Mouse (Mus musculus): ENCODE measurements around the gene Rreb1. TPM values are rescaled to one million over a fixed set of nuclear protein-coding genes. Genes with fewer than 3 reads are reported as not detected.
A peak's percentile ranks its signal among the peaks of the same experiment; 100 is the strongest.

Gene Rreb1
- total RNA-seq (2021): 10 to 100 TPM; 50.4 to 54.5 TPM
- long read RNA-seq, experiment 1, full-length matches to known transcripts: 1 of 9 reads
- long read RNA-seq, experiment 1, partial matches to known transcripts: 5 of 9 reads
- long read RNA-seq, experiment 1, other reads (novel, unspliced or antisense): 3 of 9 reads
- long read RNA-seq, experiment 2, partial matches to known transcripts: 5 of 7 reads
- long read RNA-seq, experiment 2, other reads (novel, unspliced or antisense): 2 of 7 reads

DNA sequence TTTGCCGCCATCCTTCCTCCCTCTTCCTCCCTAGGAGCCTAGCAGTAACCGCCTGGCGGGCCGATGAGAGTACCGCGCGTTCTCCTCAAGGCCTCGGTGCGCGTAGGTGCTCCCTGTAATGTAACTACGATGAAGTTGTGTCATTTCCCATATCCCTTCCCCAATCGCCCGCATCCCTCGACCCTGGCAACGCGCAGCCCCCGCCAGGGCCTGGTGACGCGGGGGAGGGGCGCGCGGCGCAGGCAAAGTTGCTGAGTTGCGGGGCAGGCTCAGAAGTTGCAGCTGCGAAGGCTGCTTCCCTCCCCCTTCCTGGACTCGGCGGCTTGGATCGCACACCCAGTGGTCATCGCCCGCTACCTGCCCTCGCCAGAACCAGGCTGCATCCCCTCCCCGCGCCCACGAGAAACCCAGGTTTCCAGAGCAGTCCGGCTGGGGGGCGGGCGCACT is at the start of gene Rreb1:
Rreb1 (plus strand) TSS at position 254 of the 447 bp plus-strand sequence.
- peak; percentile 51 to 58 for DNase-seq
- intact Hi-C loops (cut with DNase I): no loop called here

- DNase-seq: peak; percentile 27 to 53
- intact Hi-C loops (cut with DNase I): no loop called here
Measured at GRCm38 (mm10) chr13:37728551-37728950, 49.6 kb upstream of the Rreb1 start.

- intact Hi-C loops (cut with DNase I): no loop called here
Measured at GRCm38 (mm10) chr13:37731914-37732693, 46.1 kb upstream of the Rreb1 start.

DNA sequence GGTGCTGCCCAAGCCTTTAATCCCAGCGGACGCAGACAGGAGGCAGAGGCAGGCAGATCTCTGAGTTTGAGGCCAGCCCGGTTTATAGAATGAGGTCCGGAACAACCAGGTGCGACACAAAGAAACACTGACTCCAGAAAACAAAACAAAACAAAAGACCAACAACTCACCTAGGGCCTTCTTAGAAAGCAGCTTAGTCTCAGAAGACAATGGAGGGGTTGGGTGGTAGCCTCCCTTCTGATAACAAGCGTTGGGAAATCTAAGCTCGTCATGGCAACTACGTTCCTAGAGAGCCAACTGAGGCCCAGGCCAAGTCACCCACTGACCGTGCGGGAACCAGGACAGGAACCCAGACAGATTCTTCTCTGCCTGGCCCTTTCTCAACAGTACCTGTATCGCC is 43.7 kb upstream of the Rreb1 start:
- intact Hi-C loops (cut with DNase I): no loop called here
- no peak for DNase-seq

More at GRCm38 (mm10) chr13:37731914-37732693, 46.1 kb upstream of the Rreb1 start:
- no peak for DNase-seq

DNA sequence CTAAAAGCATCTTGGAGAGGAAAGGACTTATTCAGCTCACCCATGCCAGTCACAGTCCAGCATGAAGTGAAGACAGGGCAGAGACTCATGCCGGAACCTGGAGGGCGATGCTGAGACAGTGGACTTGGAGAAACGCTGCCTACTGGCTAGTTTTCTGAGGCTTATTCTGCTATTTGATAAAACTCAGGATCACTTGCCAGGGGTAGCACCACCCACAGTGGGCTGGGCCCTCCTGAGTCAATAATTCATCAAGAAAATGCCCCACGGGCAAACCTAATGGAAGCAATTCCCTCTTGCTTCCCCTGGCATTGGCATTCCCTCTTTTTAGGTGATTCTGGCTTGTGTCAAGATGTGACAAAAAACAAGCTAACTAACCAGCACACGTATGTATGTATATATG is 38.1 kb upstream of the Rreb1 start:
- no peak for DNase-seq
- intact Hi-C loops (cut with DNase I): no loop called here

DNA sequence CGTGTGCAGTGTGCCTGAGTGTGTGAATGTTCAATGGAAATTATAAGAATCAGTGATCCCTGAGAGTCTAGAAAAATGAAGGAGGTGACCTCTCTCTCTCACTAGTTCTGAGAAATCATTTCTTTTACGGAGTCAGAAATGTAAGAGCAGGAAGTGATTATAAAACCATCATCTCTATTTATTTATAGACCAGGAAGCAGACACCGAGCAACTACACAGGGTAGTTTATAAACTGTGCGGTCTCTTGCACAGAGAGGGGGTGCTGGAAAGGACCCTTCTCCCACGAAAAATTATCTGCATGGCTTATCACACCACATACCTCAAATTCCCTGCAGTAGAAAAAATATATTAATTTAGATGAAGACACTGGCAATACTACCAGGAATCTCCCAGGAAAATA is 37.4 kb upstream of the Rreb1 start:
- no peak for DNase-seq
- intact Hi-C loops (cut with DNase I): no loop called here

DNA sequence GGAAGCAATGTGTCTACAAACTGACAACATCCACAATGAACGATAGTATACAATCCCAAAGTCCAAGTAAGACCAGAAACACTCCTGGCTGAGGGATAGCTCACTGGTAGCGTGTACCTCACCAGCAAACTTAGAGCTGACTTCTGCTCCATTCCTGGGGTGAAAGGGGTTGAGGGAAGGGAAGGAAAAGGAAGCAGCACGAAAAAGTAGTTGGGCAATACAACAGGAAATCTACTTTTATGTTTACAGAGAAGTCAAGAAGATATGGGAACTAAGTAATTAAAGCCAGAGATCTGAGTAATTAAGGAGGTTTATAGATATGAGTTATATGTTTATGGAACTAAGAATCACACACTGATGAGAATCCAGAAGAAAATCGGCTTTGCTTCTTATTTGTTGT is 36.0 kb upstream of the Rreb1 start:
- intact Hi-C loops (cut with DNase I): no loop called here
- no peak for DNase-seq

GRCm38 (mm10) chr13:37747504-37747903 is 30.7 kb upstream of the Rreb1 start:
- intact Hi-C loops (cut with DNase I): no loop called here
- DNase-seq: no peak

DNA sequence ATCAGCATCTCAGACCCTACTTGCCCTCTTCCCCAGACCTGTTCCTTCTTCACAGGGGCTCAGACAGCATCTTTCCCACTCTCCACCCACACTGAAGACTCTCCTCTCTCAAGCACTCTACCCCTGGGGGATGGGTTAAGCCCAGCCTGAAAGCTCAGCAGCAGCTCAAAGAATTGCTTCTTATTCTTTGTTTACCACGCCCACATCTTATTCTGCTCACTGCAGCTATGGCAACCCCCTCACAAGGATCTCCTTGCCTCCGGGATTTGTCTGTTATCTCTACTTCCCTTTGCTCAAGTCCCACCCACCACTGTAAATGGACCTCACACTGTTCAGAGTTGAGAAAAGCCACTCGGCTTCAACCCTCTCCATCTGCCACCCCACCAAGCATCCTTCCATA is 28.7 kb upstream of the Rreb1 start:
- DNase-seq: no peak
- intact Hi-C loops (cut with DNase I): no loop called here

- DNase-seq: peak; percentile 25 to 57
- intact Hi-C loops (cut with DNase I): no loop called here
Measured at GRCm38 (mm10) chr13:37751154-37751950, 26.8 kb upstream of the Rreb1 start.

- intact Hi-C loops (cut with DNase I): no loop called here
- DNase-seq: peak in 1 of 2 experiments; percentile 10
Measured at GRCm38 (mm10) chr13:37759341-37760012, 18.7 kb upstream of the Rreb1 start.

DNA sequence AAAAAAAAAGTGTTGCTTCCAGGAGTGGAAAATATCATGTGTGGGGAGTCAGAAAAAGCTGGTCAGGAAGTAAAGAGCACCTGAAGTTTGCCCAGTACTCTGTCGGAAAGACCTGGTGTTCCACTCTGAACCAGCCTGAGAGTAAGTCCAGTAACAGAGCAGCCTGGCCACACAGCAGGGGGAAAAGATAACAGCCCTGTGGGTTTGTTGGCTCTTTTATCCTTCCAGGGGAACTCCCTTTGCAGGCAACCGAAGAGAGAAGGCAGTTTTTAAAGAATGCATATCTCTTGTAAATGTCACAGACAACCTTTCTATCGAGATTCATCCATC is 18.2 kb upstream of the Rreb1 start:
- intact Hi-C loops (cut with DNase I): no loop called here
- DNase-seq: no peak

- intact Hi-C loops (cut with DNase I): no loop called here
- DNase-seq: no peak
Measured at GRCm38 (mm10) chr13:37760373-37760772, 17.8 kb upstream of the Rreb1 start.

GRCm38 (mm10) chr13:37760957-37761941 is 17.0 kb upstream of the Rreb1 start:
- intact Hi-C loops (cut with DNase I): no loop called here
- peak; percentile 35 to 52 for DNase-seq

DNA sequence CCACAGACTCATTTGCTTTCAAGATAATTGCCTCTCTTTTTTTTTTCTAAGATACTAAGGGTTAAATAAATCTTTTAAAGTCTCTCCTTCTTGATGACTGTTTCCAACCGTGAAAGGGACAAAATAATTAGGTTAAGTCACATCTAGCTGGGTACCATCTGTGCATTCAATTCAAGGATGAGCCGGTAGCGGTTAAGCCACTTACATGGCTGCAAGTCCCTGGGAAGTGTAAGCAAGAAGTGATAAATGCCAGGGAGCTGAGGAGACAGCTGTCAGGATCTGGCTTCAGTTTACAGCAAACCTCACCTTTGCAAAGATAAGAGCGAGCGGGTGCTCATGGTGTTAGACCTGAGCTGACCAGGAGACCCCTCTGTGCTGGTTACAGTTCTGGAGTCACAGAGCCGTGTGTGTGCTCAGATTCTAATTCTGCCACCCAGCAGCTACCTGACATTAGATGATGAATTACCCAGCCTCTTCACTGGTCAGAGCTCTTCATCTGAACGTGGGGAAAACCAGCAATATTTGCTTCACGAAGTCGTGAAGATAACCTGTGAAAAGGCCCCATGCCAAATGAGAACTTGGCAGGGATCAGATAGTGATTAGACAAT is 14.3 kb upstream of the Rreb1 start:
- intact Hi-C loops (cut with DNase I): no loop called here
- DNase-seq: no peak

GRCm38 (mm10) chr13:37769777-37770176 is 8.4 kb upstream of the Rreb1 start:
- intact Hi-C loops (cut with DNase I): no loop called here
- no peak for DNase-seq

DNA sequence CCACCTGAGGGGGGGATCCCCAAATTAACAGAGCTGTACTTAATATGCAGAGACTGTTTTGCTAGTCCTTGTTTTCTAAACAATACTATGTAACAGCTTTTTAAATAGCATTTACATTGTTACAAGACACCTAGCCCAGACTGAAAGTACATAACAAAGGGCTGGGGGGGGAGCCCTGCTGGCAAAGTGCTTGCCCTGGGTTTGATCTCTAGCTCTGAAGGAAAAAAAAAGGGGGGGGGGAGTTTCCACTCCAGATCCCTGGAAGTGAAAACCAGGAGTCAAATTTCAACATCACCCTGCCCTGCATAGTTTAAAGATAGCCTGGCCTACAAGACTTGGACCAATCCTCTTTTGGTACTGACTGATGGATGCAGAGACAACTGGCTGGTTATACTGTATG is 4.7 kb upstream of the Rreb1 start:
- intact Hi-C loops (cut with DNase I): no loop called here
- no peak for DNase-seq

DNA sequence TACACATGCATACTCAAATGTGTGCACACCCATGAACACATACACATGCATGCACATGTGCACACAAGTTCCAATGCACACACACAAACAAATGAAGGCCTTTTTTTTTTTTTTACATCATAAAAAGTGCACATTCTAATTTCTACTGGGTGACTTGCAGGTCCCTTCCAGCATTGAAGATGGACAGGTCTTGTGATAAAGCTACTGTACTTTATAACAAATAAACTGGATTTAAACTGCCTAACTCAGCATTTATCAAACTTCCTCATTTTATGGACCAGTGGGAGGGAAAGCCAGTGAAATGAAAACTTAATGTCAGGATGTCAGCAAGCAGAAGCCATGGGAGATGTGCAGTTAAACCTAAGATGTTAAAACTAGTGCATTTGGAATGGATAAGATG is 1.5 kb upstream of the Rreb1 start:
- intact Hi-C loops (cut with DNase I): no loop called here
- DNase-seq: no peak

All from heart, postnatal 14 days (tissue).